Mouse (Mus musculus) forebrain, embryonic 10.5 days (tissue): ENCODE data around the gene Prrt2. TPM values are rescaled to one million over a fixed set of nuclear protein-coding genes. Genes with fewer than 3 reads are reported as not detected.
A peak's percentile ranks its signal among the peaks of the same experiment; 100 is the strongest.

Experiments used
- DNase-seq: peaks from one replicate; pipeline ENCODE4 v3.0.0-alpha.2; 2017; ENCODE audit warnings: low spot score; ENCODE audit errors: extremely low spot score
- H3K27ac ChIP-seq: fragments of 300-500 bp; sonication (generic); 2 replicates; pipeline ENCODE4 v1.5.1; 2016; ENCODE audit warnings: mild to moderate bottlenecking
- H3K27me3 ChIP-seq: fragments of 300-500 bp; sonication (generic); 2 replicates; pipeline ENCODE4 v1.6.1; 2016; ENCODE audit warnings: mild to moderate bottlenecking; ENCODE audit not compliant: poor library complexity, severe bottlenecking
- H3K36me3 ChIP-seq: fragments of 300-500 bp; sonication (generic); replicated peaks from 2 replicates; pipeline ENCODE4 v1.6.1; 2016; ENCODE audit warnings: mild to moderate bottlenecking, moderate library complexity
- H3K4me1 ChIP-seq: fragments of 300-500 bp; sonication (generic); 2 replicates; pipeline ENCODE4 v1.6.1; 2016
- H3K4me3 ChIP-seq: fragments of 300-500 bp; sonication (generic); 2 replicates; pipeline ENCODE4 v1.5.1; 2016; ENCODE audit warnings: mild to moderate bottlenecking, moderate library complexity
- H3K9me3 ChIP-seq: fragments of 300-500 bp; sonication (generic); 2 replicates; pipeline ENCODE4 v1.6.1; 2016; ENCODE audit warnings: mild to moderate bottlenecking, moderate library complexity
- WGBS: fragments of 180-500 bp; shearing (Covaris S2); methylation state at CpG from one replicate; pipeline ENCODE4 v1.1.7; 2016; 5-methylcytosine and 5-hydroxymethylcytosine counted together
- polyA plus RNA-seq: library from polyadenylated mRNA; unstranded; fragments of >200 nt; fragmentation: Nextera tagmentation; extraction: Ambion mirVana; gene quantifications from 2 replicates; pipeline ENCODE4 v1.2.1, GENCODE M21; 2016

Gene Prrt2
- polyA plus RNA-seq, 1 experiment from 2014 or later = 3.5 TPM

DNA sequence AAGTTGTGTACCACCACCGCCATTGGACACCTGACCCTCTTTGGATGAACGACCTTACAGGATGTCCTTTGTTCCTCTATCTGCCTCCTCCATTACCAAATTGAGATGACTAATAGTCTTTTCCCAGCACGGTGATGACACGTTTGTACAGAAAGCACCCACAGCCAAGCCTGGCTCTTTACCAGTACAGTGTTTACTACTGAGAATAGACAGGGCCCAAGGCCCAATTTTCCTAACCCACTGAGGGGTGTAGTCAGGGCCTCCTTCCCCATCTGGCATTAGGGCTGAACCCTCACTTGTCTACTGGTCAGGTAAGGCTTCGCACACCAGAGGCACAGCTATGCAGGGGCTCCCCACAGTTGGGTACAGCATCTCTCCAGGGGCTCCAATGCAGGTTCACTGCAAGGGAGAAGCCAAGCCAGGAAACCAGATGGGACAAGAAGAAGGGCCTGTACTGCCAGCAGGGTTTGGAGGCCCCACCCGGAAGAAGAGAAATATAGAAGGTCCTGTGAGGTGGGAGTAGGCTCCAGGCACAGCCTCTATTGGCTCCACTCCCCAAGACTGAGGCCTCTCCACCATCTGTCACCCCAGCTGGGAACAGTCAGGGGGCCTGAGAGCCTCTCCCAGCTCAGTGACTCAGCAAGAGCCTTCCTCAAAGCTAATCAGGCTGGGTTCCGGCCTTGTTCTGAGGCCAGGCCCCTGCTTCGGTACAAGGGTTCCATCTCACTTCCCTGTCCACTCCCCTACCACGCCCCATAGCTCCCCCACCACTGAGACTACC is 12.6 kb downstream of the Prrt2 start:
- DNase-seq = no peak
- H3K4me3 ChIP-seq = no peak overlapping the region
- peak overlapping the region; percentile 66 for H3K27ac ChIP-seq
- peaks cover 13% of the 10 kb centered on the region for H3K4me1 ChIP-seq
- no peaks in the 10 kb centered on the region for H3K27me3 ChIP-seq
- no peaks in the 10 kb centered on the region for H3K9me3 ChIP-seq
- 80% methylated on average over 9 of the region's 9 CpGs for whole genome bisulfite sequencing
- peaks cover 28% of the 10 kb centered on the region for H3K36me3 ChIP-seq

DNA sequence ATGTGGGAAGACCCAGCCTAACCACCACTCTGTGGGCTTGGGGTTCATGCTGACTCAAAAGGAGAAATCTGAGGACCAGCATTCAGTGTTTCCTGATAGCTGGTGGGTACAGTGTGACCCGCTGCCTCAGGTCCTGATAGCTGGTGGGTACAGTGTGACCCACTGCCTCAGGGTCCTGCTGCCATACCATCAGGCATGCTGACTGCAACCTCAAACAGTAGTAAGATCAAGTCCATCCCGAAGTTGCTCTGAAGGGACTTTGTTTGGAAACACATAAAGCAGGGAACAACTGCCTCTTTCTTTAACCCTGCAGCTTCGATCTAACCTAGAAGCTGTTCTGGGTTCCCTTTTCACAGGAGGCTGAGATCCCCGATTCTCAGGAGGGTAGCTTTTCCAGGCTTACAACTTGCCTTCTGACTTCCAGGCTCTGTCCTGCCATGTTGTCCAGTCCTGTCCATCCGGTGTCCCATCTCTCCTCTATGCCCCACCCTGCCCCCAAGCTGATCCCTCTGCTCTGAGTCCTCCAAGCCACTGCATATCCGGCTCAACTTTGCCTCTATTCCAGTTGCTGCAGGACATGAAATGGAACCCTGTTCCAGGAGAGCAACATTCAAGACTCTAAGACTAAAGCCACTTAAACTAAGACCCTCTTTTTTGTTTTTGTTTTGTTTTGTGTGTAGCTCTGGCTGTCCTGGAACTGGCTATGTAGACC is 13.5 kb downstream of the Prrt2 start:
- H3K27ac ChIP-seq = no peak overlapping the region
- no peaks in the 10 kb centered on the region for H3K9me3 ChIP-seq
- 89% methylated on average over 6 of the region's 6 CpGs for WGBS
- peaks cover 13% of the 10 kb centered on the region for H3K4me1 ChIP-seq
- H3K36me3 ChIP-seq = peaks cover 19% of the 10 kb centered on the region
- H3K4me3 ChIP-seq = no peak overlapping the region
- no peaks in the 10 kb centered on the region for H3K27me3 ChIP-seq
- no peak for DNase-seq

DNA sequence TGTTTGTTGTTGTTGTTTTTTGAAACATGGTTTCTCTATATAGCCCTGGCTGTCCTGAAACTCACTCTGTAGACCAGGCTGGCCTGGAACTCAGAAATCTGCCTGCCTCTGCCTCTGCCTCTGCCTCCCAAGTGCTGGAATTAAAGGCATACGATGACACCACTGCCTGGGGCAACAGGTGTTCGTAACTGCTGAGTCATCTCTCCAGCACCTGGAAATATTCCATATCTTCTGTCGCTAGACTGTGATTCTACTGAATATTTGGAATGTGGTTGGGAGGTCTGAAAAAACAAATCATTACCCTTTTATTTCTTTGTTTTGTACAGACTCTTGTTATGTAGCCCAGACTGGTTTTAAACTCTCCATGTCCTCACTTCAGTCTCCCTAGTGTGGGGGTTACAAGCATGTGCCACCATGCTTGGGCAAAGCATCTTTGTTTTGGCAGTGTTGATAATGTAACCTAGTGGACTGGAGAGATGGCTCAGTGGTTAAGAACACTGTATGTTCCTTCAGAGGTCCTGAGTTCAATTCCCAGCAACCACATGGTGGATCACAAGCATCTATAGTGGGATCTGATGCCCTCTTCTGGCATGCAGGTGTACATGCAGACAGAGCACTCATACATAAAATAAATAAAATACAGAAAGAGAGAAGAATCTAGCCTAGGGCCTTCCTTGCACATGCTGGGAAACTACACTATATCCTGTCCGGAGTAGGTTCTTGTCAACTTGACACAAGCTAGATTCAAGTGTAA is 16.7 kb downstream of the Prrt2 start:
- Histone ChIP-seq H3K9me3 (no peaks in the 10 kb centered on the region), H3K4me3 (no peak overlapping the region), H3K36me3 (no peaks in the 10 kb centered on the region), H3K27me3 (no peaks in the 10 kb centered on the region), H3K27ac (no peak overlapping the region), H3K4me1 (peaks cover 7% of the 10 kb centered on the region)
- WGBS = 87% methylated on average over 4 of the region's 4 CpGs
- DNase-seq = no peak

DNA sequence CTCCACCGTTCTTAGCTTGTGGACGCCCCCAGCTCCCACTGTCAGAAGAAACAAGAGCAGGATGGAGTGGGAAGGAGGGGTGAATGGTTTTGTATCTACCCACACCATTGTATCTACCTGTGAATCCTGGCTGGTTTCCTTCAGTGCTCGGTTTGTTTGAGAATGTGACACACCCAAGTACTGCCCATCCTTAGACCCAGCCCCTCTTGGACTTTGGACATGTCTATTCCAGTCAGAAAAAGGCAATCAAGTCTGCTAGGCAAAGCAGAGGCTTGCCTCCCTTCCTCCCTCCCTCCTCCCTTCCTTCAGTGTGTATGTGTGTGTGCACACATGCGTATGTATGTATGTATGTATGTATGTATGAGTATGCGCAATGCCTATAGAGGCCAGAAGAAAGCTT is 17.4 kb downstream of the Prrt2 start:
- 95% methylated on average over 5 of the region's 5 CpGs for WGBS
- DNase-seq = no peak
- H3K27ac ChIP-seq = no peak overlapping the region
- no peaks in the 10 kb centered on the region for H3K9me3 ChIP-seq
- H3K4me3 ChIP-seq = no peak overlapping the region
- no peaks in the 10 kb centered on the region for H3K27me3 ChIP-seq
- peaks cover 5% of the 10 kb centered on the region; the same call in 1 of the 2 replicates for H3K4me1 ChIP-seq
- H3K36me3 ChIP-seq = no peaks in the 10 kb centered on the region

DNA sequence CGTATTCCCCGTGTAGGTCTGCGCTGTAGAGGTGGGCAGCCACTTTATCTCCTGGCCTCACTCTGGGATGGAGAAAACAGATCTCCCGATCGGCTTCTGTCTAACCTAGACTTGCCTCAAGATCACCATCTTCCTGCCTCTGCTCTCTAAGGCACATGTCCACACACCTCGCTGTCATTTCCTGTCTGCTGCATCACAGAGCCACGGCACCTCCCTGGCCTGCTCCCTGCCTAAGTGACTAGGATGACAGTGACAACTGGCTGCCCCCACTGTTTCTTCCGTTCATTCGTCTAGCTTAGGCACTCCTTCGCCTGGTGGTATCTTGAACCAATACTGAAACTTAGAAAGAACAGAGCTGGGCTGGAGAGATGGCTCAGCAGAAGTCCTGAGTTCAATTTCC is 21.4 kb downstream of the Prrt2 start:
- peaks cover 4% of the 10 kb centered on the region; the same call in 1 of the 2 replicates for H3K9me3 ChIP-seq
- no peak overlapping the region for H3K27ac ChIP-seq
- no peak overlapping the region for H3K4me3 ChIP-seq
- H3K27me3 ChIP-seq = no peaks in the 10 kb centered on the region
- no peaks in the 10 kb centered on the region for H3K36me3 ChIP-seq
- WGBS = 87% methylated on average over 10 of the region's 10 CpGs
- H3K4me1 ChIP-seq = no peaks in the 10 kb centered on the region
- no peak for DNase-seq

DNA sequence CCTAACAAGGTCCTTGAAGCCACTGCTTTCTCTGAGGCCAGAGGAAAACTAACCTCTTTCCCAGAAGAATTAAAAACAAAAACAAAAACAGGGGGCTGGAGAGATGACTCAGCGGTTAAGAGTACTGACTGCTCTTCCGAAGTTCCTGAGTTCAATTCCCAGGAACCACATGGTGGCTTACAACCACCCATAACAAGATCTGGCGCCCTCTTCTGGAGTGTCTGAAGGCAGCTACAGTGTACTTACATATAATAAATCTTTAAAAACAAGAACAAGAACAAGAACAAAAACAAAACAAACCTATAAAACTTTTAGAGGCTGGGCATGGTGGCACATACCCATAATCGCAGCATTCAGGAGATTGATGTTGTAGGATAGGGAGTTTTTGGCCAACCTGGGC is 24.6 kb downstream of the Prrt2 start:
- Histone ChIP-seq H3K9me3 (peaks cover 4% of the 10 kb centered on the region; the same call in 1 of the 2 replicates), H3K4me3 (no peak overlapping the region), H3K27ac (no peak overlapping the region), H3K27me3 (no peaks in the 10 kb centered on the region), H3K4me1 (peaks cover 8% of the 10 kb centered on the region; the same call in 1 of the 2 replicates), H3K36me3 (no peaks in the 10 kb centered on the region)
- no peak for DNase-seq
- 76% methylated on average over 4 of the region's 4 CpGs for WGBS

DNA sequence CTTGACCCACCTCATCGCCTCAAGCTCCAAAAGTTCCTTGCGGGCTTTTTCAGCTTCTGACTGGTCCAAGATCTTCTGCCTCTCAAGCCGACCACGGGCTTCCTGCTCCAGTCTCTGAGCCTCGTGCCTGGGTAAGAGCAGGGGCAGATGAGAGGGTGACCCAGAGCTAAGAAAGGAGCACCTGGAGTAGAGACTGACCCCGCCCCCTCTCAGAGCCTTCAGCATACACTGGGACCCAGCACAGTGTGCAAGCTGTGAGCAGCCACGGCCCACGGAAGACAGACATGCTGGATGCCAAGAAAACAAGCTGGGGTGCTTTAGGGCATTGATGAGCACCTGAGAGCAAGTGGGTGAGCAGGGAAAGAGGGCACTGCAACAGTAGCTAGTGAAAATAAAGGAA is 32.2 kb downstream of the Prrt2 start:
- no peak for DNase-seq
- 71% methylated on average over 8 of the region's 8 CpGs for WGBS
- H3K36me3 ChIP-seq = no peaks in the 10 kb centered on the region
- H3K4me1 ChIP-seq = peaks cover 13% of the 10 kb centered on the region; the same call in 1 of the 2 replicates
- no peaks in the 10 kb centered on the region for H3K27me3 ChIP-seq
- H3K9me3 ChIP-seq = no peaks in the 10 kb centered on the region
- H3K27ac ChIP-seq = 0 out of 2 replicates have a peak overlapping the region, but pooled peaks have one; percentile 8
- H3K4me3 ChIP-seq = no peak overlapping the region

DNA sequence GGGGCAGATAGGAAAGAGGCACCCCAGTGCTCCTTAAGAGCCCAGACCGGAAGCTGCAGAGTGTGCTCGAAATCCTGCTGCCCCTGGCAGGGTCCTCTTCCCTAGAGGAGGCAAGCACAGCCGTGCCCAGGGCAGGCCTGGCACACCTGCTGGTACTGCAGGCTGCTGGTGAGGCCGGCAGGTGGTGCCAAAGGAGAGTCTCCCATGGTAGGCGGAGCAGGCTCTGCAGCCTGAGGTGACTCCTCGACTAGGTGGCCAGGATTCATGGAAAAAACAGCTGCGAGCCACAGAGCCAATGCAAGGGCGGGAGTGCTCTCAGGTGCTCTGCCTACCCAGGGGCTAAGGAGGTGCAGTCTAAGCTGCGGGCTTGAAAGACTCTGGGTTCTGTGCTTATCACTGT is 34.7 kb downstream of the Prrt2 start:
- H3K4me3 ChIP-seq = no peak overlapping the region
- H3K27me3 ChIP-seq = no peaks in the 10 kb centered on the region
- 0 out of 2 replicates have a peak, but pooled peaks cover 5% of the 10 kb centered on the region for H3K4me1 ChIP-seq
- H3K27ac ChIP-seq = no peak overlapping the region
- no peaks in the 10 kb centered on the region for H3K9me3 ChIP-seq
- 45% methylated on average over 9 of the region's 9 CpGs for WGBS
- H3K36me3 ChIP-seq = peaks cover 4% of the 10 kb centered on the region
- no peak for DNase-seq

DNA sequence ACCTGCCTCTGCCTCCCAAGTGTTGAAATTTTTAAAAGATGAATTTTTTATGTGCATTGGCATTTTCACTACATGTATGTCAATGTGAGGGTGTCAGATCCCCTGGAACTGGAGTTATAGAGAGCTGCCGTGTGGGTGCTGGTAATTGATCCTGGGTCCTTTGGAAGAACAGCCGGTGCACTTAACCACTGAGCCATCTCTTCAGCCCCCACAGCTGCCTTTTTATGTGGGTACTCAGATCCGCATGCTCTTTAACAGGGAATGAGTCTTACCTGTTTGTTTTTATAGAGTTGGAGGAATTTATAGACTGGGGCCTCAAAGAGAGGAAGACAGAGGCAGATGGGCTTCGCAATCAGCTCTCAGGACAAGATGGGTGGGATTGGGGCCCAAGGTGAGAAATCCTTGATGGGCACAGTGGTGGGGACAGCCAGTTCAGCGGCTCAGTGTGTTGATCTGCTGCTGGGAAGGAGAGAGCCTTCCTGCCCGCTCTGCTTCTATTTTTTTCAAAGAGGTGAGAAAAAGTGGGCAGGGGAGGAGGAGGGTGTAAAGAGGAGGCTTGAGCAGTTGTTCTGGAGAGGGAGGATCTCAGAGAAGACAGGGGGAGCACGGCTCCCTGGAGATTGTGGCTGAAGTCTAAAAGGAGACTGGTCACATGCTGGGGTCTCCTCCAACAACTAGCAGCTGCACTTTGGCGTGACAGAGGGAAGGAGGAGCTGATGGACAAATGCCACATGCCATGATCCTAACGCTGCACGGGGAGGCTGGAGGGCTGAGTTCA is 36.2 kb downstream of the Prrt2 start:
- Histone ChIP-seq H3K27ac (no peak overlapping the region), H3K4me3 (no peak overlapping the region), H3K9me3 (no peaks in the 10 kb centered on the region), H3K27me3 (no peaks in the 10 kb centered on the region), H3K36me3 (peaks cover 18% of the 10 kb centered on the region), H3K4me1 (0 out of 2 replicates have a peak, but pooled peaks cover 5% of the 10 kb centered on the region)
- no peak for DNase-seq
- 80% methylated on average over 10 of the region's 10 CpGs for WGBS

DNA sequence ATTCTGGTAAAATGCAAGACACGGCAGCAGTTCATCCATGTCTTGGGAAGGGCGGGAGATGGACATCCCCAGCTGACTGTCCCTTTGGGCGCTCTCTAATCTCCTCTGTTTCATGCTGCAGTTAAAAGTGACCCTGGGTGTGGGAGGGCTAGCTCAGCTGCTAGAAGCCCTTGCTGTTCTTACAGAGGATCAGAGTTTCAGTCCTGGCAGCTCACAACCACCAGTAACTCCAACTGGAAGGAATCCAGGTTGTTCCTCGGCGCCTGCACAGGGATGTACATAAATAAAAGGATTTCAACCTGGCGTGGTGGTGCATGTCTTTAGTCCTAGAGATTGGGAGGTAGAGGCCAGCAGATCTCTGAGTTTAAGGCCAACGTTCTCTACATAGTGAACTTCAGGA is 37.9 kb downstream of the Prrt2 start:
- H3K9me3 ChIP-seq = no peaks in the 10 kb centered on the region
- H3K27me3 ChIP-seq = no peaks in the 10 kb centered on the region
- H3K27ac ChIP-seq = no peak overlapping the region
- no peak for DNase-seq
- peaks cover 35% of the 10 kb centered on the region for H3K36me3 ChIP-seq
- H3K4me3 ChIP-seq = no peak overlapping the region
- H3K4me1 ChIP-seq = peaks cover 6% of the 10 kb centered on the region; the same call in 1 of the 2 replicates
- 85% methylated on average over 7 of the region's 7 CpGs for WGBS

DNA sequence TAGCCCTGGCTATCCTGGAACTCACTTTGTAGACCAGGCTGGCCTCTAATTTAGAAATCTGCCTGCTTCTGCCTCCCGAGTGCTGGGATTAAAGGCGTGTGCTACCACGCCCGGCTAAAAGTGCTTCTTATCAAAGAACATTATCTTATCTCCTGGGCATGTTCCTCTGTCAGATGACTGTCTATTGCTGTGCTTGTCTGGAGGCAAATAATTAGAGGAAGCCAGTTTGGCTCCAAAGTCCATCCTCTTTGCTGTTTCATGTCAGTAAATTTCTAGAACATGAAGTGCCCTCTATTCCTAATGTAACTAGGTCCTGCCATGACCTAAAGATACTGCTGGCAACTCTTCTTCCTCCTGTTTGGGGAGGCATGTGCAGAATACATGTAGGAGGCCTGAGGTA is 39.0 kb downstream of the Prrt2 start:
- Histone ChIP-seq H3K4me3 (no peak overlapping the region), H3K4me1 (peaks cover 16% of the 10 kb centered on the region), H3K27ac (no peak overlapping the region), H3K36me3 (peaks cover 40% of the 10 kb centered on the region), H3K9me3 (no peaks in the 10 kb centered on the region), H3K27me3 (no peaks in the 10 kb centered on the region)
- no peak for DNase-seq
- 90% methylated on average over 4 of the region's 4 CpGs for WGBS

DNA sequence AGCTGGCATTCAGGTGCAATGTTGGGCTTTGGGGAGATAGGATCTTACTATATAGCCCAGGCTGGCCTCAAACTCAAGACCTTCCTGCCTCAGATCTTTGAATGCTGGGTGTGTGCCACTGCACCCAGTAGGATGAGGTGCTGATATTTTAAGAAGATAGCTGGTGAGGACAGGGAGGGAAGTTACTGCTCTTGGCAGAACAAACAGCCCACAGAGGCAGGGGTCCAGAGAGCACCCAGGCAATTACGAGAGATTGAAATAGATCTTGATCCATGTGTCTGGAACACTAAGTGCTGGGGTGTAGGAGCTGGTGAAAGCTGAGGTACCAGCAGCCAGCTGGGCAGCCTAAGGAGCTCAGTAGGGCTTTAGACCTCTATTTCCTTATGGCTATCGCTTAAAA is 39.4 kb downstream of the Prrt2 start:
- no peak overlapping the region for H3K4me3 ChIP-seq
- H3K27me3 ChIP-seq = no peaks in the 10 kb centered on the region
- no peak for DNase-seq
- H3K27ac ChIP-seq = no peak overlapping the region
- H3K4me1 ChIP-seq = peaks cover 21% of the 10 kb centered on the region
- H3K9me3 ChIP-seq = no peaks in the 10 kb centered on the region
- H3K36me3 ChIP-seq = peaks cover 40% of the 10 kb centered on the region
- 86% methylated on average over 2 of the region's 2 CpGs for WGBS
